Mouse (Mus musculus): ENCODE measurements around the gene Ms4a10. TPM values are rescaled to one million over a fixed set of nuclear protein-coding genes. Genes with fewer than 3 reads are reported as not detected.

Gene Ms4a10
- not detected for total RNA-seq (2021)
- long read RNA-seq, experiment 1: 0 reads
- long read RNA-seq, experiment 2: 0 reads

- no peak for DNase-seq
Observed at GRCm38 (mm10) chr19:10974238-10974865, at the start of gene Ms4a10. TSS of gene Ms4a10 (minus strand) at chr19:10974670.

GRCm38 (mm10) chr19:11022382-11022781 lies 47.9 kb upstream of the Ms4a10 start:
- no peak for DNase-seq

GRCm38 (mm10) chr19:11017891-11018290 lies 43.4 kb upstream of the Ms4a10 start, which contains the start of gene Ms4a18:
TSS of gene Ms4a18 (minus strand) at chr19:11018031.
- no peak for DNase-seq

GRCm38 (mm10) chr19:11017251-11017650 lies 42.8 kb upstream of the Ms4a10 start:
- DNase-seq: peak; percentile 19

- no peak for DNase-seq
Observed at GRCm38 (mm10) chr19:11015998-11016397, 41.5 kb upstream of the Ms4a10 start.

GRCm38 (mm10) chr19:11015468-11015867 lies 41.0 kb upstream of the Ms4a10 start:
- DNase-seq: no peak

GRCm38 (mm10) chr19:10993150-10993549 lies 18.7 kb upstream of the Ms4a10 start, which contains the start of gene Ms4a15:
TSS of gene Ms4a15 (minus strand) at chr19:10993250.
- DNase-seq: no peak

- no peak for DNase-seq
Observed at GRCm38 (mm10) chr19:10991911-10992310, 17.4 kb upstream of the Ms4a10 start.

- DNase-seq: no peak
Observed at GRCm38 (mm10) chr19:10990751-10991150, 16.3 kb upstream of the Ms4a10 start.

- DNase-seq: no peak
Observed at GRCm38 (mm10) chr19:10988563-10988962, 14.1 kb upstream of the Ms4a10 start.

- DNase-seq: no peak
Observed at GRCm38 (mm10) chr19:10985889-10986288, 11.4 kb upstream of the Ms4a10 start.

- DNase-seq: no peak
Observed at GRCm38 (mm10) chr19:10984551-10984950, 10.1 kb upstream of the Ms4a10 start.

- DNase-seq: peak; percentile 59
Observed at GRCm38 (mm10) chr19:10983146-10983545, 8.7 kb upstream of the Ms4a10 start.

- no peak for DNase-seq
Observed at GRCm38 (mm10) chr19:10980210-10980609, 5.7 kb upstream of the Ms4a10 start.

GRCm38 (mm10) chr19:10979184-10980168 lies 5.0 kb upstream of the Ms4a10 start:
- DNase-seq: peak; percentile 75

- DNase-seq: no peak
Observed at GRCm38 (mm10) chr19:10976318-10976717, 1.8 kb upstream of the Ms4a10 start.

- no peak for DNase-seq
Observed at GRCm38 (mm10) chr19:10975187-10975586, 717 bp upstream of the Ms4a10 start.

GRCm38 (mm10) chr19:10973187-10973586 lies 1.3 kb downstream of the Ms4a10 start:
- no peak for DNase-seq

GRCm38 (mm10) chr19:10972660-10973059 lies 1.8 kb downstream of the Ms4a10 start:
- DNase-seq: no peak

- DNase-seq: no peak
Observed at GRCm38 (mm10) chr19:10970457-10970856, 4.0 kb downstream of the Ms4a10 start.

GRCm38 (mm10) chr19:10968578-10968977 lies 5.9 kb downstream of the Ms4a10 start:
- no peak for DNase-seq

GRCm38 (mm10) chr19:10965721-10966120 lies 8.7 kb downstream of the Ms4a10 start:
- DNase-seq: no peak

- DNase-seq: no peak
Observed at GRCm38 (mm10) chr19:10959978-10960346, 14.5 kb downstream of the Ms4a10 start.
